Mouse (Mus musculus) midbrain, embryonic 15.5 days (tissue): ENCODE measurements at regions not wholly inside any gene's neighbourhood (a gene's known extent, or its start where the extent isn't known, plus 50 kb on each side); places are given as distances from the start of the nearest gene placed in this dataset.
"Not testable (repeated sequence)": the region's sequence is repeated elsewhere in the genome, so short reads cannot be mapped to it uniquely, and the experiment has no call there.

Experiments
- ATAC-seq: fragments of 200-750 bp; cut with Nextera tagmentation; replicated peaks from 2 replicates; pipeline ENCODE4 v1.8.0; 2017; ENCODE audit warnings: moderate TSS enrichment
- H3K27ac ChIP-seq: fragments of 300-500 bp; sonication (generic); 2 replicates; pipeline ENCODE4 v1.5.1; 2015; ENCODE audit warnings: mild to moderate bottlenecking, inconsistent platforms
- H3K27me3 ChIP-seq: fragments of 300-500 bp; sonication (generic); replicated peaks from 2 replicates; pipeline ENCODE4 v1.6.1; 2015; ENCODE audit warnings: inconsistent platforms
- H3K36me3 ChIP-seq: fragments of 300-500 bp; sonication (generic); replicated peaks from 2 replicates; pipeline ENCODE4 v1.6.1; 2015; ENCODE audit warnings: inconsistent platforms
- H3K4me1 ChIP-seq: fragments of 300-500 bp; sonication (generic); 2 replicates; pipeline ENCODE4 v1.6.1; 2015; ENCODE audit warnings: inconsistent platforms
- H3K4me2 ChIP-seq: fragments of 300-500 bp; sonication (generic); 2 replicates; pipeline ENCODE4 v1.6.1; 2015; ENCODE audit warnings: inconsistent platforms, mild to moderate bottlenecking, moderate library complexity
- H3K4me3 ChIP-seq: fragments of 300-500 bp; sonication (generic); 2 replicates; pipeline ENCODE4 v1.5.1; 2015; ENCODE audit warnings: mild to moderate bottlenecking, inconsistent platforms
- H3K9ac ChIP-seq: fragments of 300-500 bp; sonication (generic); 2 replicates; pipeline ENCODE4 v1.6.1; 2015; ENCODE audit warnings: mild to moderate bottlenecking, inconsistent platforms
- H3K9me3 ChIP-seq: fragments of 300-500 bp; sonication (generic); 2 replicates; pipeline ENCODE4 v1.6.1; 2016; ENCODE audit warnings: inconsistent platforms
- WGBS: fragments of 180-500 bp; shearing (Covaris S2); methylation state at CpG from one replicate; pipeline ENCODE4 v1.1.7; 2015; ENCODE audit warnings: mixed read lengths; 5-methylcytosine and 5-hydroxymethylcytosine counted together

- Histone ChIP-seq H3K27ac (no peak overlapping the region), H3K4me3 (no peak overlapping the region), H3K4me1 (no peaks in the 10 kb centered on the region), H3K36me3 (no peaks in the 10 kb centered on the region), H3K9ac (no peak overlapping the region), H3K27me3 (no peaks in the 10 kb centered on the region), H3K4me2 (no peak overlapping the region), H3K9me3 (no peaks in the 10 kb centered on the region)
- ATAC-seq: no peak
- WGBS: 97% methylated on average over 2 of the region's 2 CpGs
These were observed 169.2 kb upstream of the Serp2 start for GRCm38 (mm10) chr14:76725844-76726243.

GRCm38 (mm10) chr14:76725231-76725630 is 168.5 kb upstream of the Serp2 start:
- H3K36me3 ChIP-seq, H3K4me2 ChIP-seq, H3K9ac ChIP-seq, H3K4me3 ChIP-seq, H3K9me3 ChIP-seq, H3K4me1 ChIP-seq, H3K27me3 ChIP-seq, H3K27ac ChIP-seq, ATAC-seq: not testable (repeated sequence)
- 94% methylated on average over 4 of the region's 4 CpGs for WGBS

GRCm38 (mm10) chr14:76724826-76725225 is 168.1 kb upstream of the Serp2 start:
- Histone ChIP-seq H3K9ac (no peak overlapping the region), H3K4me3 (no peak overlapping the region), H3K4me1 (no peaks in the 10 kb centered on the region), H3K27me3 (no peaks in the 10 kb centered on the region), H3K4me2 (no peak overlapping the region), H3K27ac (no peak overlapping the region), H3K9me3 (no peaks in the 10 kb centered on the region), H3K36me3 (no peaks in the 10 kb centered on the region)
- ATAC-seq: no peak
- 86% methylated on average over 8 of the region's 8 CpGs for WGBS

GRCm38 (mm10) chr14:76724395-76724794 is 167.7 kb upstream of the Serp2 start:
- Histone ChIP-seq H3K4me1 (no peaks in the 10 kb centered on the region), H3K4me2 (no peak overlapping the region), H3K4me3 (no peak overlapping the region), H3K9me3 (no peaks in the 10 kb centered on the region), H3K9ac (no peak overlapping the region), H3K27ac (no peak overlapping the region), H3K36me3 (no peaks in the 10 kb centered on the region), H3K27me3 (no peaks in the 10 kb centered on the region)
- WGBS: 80% methylated on average over 8 of the region's 8 CpGs
- ATAC-seq: no peak

GRCm38 (mm10) chr14:76723551-76723950 is 166.9 kb upstream of the Serp2 start:
- Histone ChIP-seq H3K9ac (no peak overlapping the region), H3K27me3 (no peaks in the 10 kb centered on the region), H3K27ac (no peak overlapping the region), H3K4me3 (no peak overlapping the region), H3K9me3 (no peaks in the 10 kb centered on the region), H3K4me2 (no peak overlapping the region), H3K36me3 (no peaks in the 10 kb centered on the region), H3K4me1 (no peaks in the 10 kb centered on the region)
- ATAC-seq: no peak
- WGBS: 52% methylated on average over 4 of the region's 4 CpGs

GRCm38 (mm10) chr14:76722297-76722696 is 165.6 kb upstream of the Serp2 start:
- H3K9me3 ChIP-seq: no peaks in the 10 kb centered on the region
- H3K9ac ChIP-seq: no peak overlapping the region
- H3K4me1 ChIP-seq: no peaks in the 10 kb centered on the region
- no peak for ATAC-seq
- no peaks in the 10 kb centered on the region for H3K27me3 ChIP-seq
- H3K4me2 ChIP-seq: no peak overlapping the region
- 95% methylated on average over 5 of the region's 5 CpGs for WGBS
- no peak overlapping the region for H3K4me3 ChIP-seq
- H3K36me3 ChIP-seq: no peaks in the 10 kb centered on the region
- no peak overlapping the region for H3K27ac ChIP-seq

GRCm38 (mm10) chr14:76721751-76722150 is 165.1 kb upstream of the Serp2 start:
- no peaks in the 10 kb centered on the region for H3K4me1 ChIP-seq
- H3K36me3 ChIP-seq: no peaks in the 10 kb centered on the region
- H3K27ac ChIP-seq: no peak overlapping the region
- 89% methylated on average over 9 of the region's 9 CpGs for whole genome bisulfite sequencing
- H3K4me3 ChIP-seq: no peak overlapping the region
- no peak overlapping the region for H3K9ac ChIP-seq
- ATAC-seq: no peak
- no peaks in the 10 kb centered on the region for H3K9me3 ChIP-seq
- H3K4me2 ChIP-seq: no peak overlapping the region
- H3K27me3 ChIP-seq: no peaks in the 10 kb centered on the region

GRCm38 (mm10) chr14:76717081-76717480 is 160.4 kb upstream of the Serp2 start:
- 93% methylated on average over 3 of the region's 3 CpGs for WGBS
- Histone ChIP-seq H3K9ac (no peak overlapping the region), H3K27me3 (no peaks in the 10 kb centered on the region), H3K4me3 (no peak overlapping the region), H3K27ac (no peak overlapping the region), H3K9me3 (no peaks in the 10 kb centered on the region), H3K36me3 (no peaks in the 10 kb centered on the region), H3K4me1 (no peaks in the 10 kb centered on the region), H3K4me2 (no peak overlapping the region)
- ATAC-seq: no peak

GRCm38 (mm10) chr14:76714727-76715126 is 158.0 kb upstream of the Serp2 start:
- no peaks in the 10 kb centered on the region for H3K27me3 ChIP-seq
- H3K4me3 ChIP-seq: no peak overlapping the region
- no peak for ATAC-seq
- H3K4me1 ChIP-seq: no peaks in the 10 kb centered on the region
- H3K36me3 ChIP-seq: no peaks in the 10 kb centered on the region
- no peaks in the 10 kb centered on the region for H3K9me3 ChIP-seq
- H3K9ac ChIP-seq: no peak overlapping the region
- WGBS: 84% methylated on average over 4 of the region's 4 CpGs
- H3K27ac ChIP-seq: no peak overlapping the region
- no peak overlapping the region for H3K4me2 ChIP-seq

GRCm38 (mm10) chr14:76713946-76714345 is 157.3 kb upstream of the Serp2 start:
- no peak overlapping the region for H3K27ac ChIP-seq
- H3K4me1 ChIP-seq: no peaks in the 10 kb centered on the region
- H3K9me3 ChIP-seq: no peaks in the 10 kb centered on the region
- no peak overlapping the region for H3K4me2 ChIP-seq
- WGBS: 80% methylated on average over 7 of the region's 7 CpGs
- no peaks in the 10 kb centered on the region for H3K27me3 ChIP-seq
- ATAC-seq: no peak
- no peak overlapping the region for H3K9ac ChIP-seq
- H3K36me3 ChIP-seq: no peaks in the 10 kb centered on the region
- H3K4me3 ChIP-seq: no peak overlapping the region

- 88% methylated on average over 11 of the region's 11 CpGs for WGBS
These were observed 152.0 kb upstream of the Serp2 start for GRCm38 (mm10) chr14:76708728-76709127.

GRCm38 (mm10) chr14:76703373-76703764 is 146.7 kb upstream of the Serp2 start:
- Histone ChIP-seq H3K4me2 (no peak overlapping the region), H3K27me3 (no peaks in the 10 kb centered on the region), H3K27ac (no peak overlapping the region), H3K9me3 (no peaks in the 10 kb centered on the region), H3K4me1 (no peaks in the 10 kb centered on the region), H3K9ac (no peak overlapping the region), H3K36me3 (no peaks in the 10 kb centered on the region), H3K4me3 (no peak overlapping the region)
- WGBS: 96% methylated on average over 7 of the region's 7 CpGs
- no peak for ATAC-seq

More at GRCm38 (mm10) chr14:76708728-76709127, 152.0 kb upstream of the Serp2 start:
- Histone ChIP-seq H3K9me3 (no peaks in the 10 kb centered on the region), H3K27ac (no peak overlapping the region), H3K4me3 (no peak overlapping the region), H3K27me3 (no peaks in the 10 kb centered on the region), H3K4me1 (no peaks in the 10 kb centered on the region), H3K36me3 (no peaks in the 10 kb centered on the region), H3K9ac (no peak overlapping the region), H3K4me2 (no peak overlapping the region)
- ATAC-seq: no peak

GRCm38 (mm10) chr14:76702709-76703372 is 146.2 kb upstream of the Serp2 start:
- H3K4me1 ChIP-seq: no peaks in the 10 kb centered on the region
- H3K27me3 ChIP-seq: no peaks in the 10 kb centered on the region
- H3K4me2 ChIP-seq: no peak overlapping the region
- no peak overlapping the region for H3K4me3 ChIP-seq
- 78% methylated on average over 8 of the region's 8 CpGs for WGBS
- H3K36me3 ChIP-seq: no peaks in the 10 kb centered on the region
- no peak overlapping the region for H3K27ac ChIP-seq
- no peaks in the 10 kb centered on the region for H3K9me3 ChIP-seq
- H3K9ac ChIP-seq: no peak overlapping the region
- no peak for ATAC-seq
